Mouse (Mus musculus) lung, adult 18-20 months (tissue): Measurements from ENCODE around the gene Serpina16.
"Not testable (repeated sequence)": the region's sequence is repeated elsewhere in the genome, so short reads cannot be mapped to it uniquely, and the experiment has no call there.

ENCODE experiments used
- DNase-seq, 2 experiments: peaks; one replicate each; pipeline ENCODE4 v3.0.0; 2022; ENCODE audit warnings: mixed read lengths in 2 of 2

Gene Serpina16

DNA sequence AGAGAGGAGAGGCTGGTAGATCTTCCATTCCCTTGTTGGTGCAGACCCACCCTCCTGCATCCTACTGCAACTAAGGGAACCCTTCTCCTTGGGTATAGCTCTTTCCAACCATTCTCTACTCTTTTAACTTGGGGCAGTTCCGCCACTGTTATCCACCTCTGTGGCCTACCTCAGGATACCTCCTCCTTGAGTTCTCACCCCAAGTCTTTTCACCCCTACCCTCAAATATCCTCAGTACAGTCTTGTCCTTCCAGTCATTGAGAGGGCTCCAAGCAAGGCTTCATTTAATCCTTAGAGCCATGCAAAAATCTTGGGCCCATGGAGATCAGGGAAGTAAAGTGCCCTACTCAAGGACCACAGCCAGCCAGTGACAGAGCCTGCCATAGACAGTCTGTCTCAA is at the start of gene Serpina16:
Gene Serpina16 (minus strand): TSS at position 101 of the 400 bp plus-strand sequence.
- no peak for DNase-seq

DNA sequence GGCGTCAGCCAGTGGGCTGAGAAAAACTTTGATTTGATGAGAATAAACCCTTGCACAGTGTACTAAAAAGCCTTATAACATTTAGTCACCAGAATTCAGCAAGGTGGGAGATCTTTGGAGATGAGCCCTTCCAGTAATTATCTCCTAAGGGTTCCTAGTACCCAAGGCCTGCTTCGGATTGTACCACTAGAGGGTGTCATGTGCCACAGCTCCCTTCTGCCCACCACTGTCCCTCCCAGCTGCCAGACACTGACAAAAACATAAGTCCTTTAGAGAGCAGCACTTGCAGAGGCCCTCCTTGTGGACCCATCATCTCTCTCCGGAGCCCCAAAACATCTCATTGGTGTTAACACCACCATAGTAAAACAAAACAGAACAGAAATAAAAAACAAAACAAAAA is 35.6 kb upstream of the Serpina16 start:
- peak in 1 of 2 experiments; percentile 5 for DNase-seq

DNA sequence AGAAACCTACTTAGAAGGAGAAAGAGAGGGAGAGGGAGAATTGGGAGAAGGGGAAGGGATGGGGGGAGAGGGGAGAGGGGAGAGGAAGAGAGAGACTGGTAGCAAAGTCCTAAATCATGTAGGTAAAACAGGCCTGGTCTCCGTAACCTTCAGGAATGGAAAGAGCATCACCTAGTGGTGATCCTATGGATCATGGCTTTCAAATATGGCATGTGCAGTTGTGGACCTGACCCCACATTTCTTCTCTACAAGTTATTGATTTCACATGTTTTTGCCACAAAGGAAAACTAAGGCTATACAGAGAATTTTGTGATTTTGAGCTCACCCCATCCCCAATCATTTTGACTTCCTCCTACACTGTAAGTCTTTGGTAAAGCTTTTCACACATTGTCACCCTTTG is 34.5 kb upstream of the Serpina16 start:
- DNase-seq, result no peak

DNA sequence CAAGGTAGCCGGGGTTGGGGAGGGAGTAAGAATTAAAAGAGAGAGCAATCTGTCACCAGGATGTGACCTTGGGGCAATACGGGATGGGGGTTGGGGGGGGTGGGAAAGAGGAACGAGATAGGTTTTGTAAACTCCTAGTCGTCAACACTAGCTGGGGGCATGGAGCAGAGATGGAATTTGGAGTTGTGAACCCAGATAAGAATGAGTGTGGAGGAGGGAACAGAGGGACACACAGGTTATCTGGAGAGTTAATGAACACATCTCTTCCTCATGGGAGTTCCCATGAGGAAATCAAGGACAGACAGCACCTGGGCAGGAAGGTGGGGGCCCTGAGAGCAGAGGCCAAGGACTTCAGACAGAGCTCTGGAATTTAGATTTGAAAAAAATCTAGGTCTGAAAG is 30.2 kb upstream of the Serpina16 start:
- no peak for DNase-seq

DNA sequence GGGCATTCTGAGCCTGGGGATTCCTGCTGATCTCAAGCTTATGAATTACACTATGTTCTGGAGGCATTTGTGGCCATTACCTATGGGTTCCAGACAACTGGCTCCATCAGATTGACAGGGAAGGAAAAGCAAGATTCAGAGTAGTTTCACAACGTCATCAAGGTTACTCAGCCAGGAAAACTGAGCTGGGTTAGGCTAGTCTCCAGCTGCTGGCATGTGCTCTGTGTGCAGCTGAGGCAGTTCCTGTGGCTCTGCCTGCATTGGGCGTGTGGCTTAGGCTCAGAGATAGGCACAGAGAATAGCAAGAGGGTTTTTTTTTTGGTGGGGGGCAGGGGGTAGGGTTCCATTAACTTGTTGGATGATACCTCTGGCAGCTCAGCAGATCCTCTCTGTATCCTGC is 29.6 kb upstream of the Serpina16 start:
- no peak for DNase-seq

DNA sequence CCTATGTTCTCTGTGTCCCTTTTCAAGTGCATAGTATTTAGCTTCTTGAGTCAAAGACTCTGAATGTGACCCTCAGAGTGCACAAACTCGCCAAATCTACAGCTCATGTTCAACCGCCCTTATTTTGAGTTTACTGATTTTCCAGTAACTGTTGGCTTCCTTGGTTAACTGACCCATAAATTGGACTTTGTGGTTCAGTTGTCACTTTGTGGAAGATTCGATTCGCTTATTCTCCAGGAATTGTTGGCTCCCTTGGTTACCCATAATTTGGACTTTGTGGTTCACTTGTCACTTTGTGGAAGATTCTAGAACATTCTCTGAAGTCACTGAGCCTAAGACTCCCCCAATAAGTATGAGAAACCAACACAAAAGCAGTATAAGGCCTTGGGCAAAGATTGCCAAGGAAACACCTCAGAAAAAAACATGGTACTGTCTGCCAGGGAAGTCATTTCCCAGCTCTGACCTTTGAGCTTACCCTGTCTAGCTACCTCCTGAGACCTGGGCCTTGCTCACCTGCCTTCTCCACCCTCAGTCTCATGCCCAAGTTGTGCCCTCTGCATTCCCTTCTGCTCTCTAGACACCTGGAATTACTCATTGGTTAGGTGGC is 24.3 kb upstream of the Serpina16 start:
- no peak for DNase-seq

DNA sequence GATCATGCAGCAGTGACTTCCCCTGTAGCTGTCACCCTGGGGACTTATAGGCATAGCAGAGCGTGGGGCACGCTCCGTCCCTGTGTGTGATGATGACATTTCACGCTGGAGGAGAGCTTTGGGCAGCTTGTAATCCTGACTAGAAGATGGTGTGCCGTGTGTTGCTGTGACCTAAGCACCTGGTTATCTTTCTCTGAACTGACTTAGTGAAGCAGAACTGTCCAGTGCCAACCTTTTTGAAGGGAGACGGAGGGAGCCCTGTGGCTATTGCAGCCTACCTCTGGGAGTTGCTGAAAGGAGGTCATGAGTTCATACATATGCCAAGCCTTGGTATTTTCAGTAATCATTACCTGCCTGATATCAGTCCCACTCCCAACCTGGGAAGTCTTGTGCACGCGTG is 19.5 kb upstream of the Serpina16 start, which contains the start of gene Serpina1f:
Gene Serpina1f (minus strand): TSS at position 101 of the 400 bp plus-strand sequence.
- DNase-seq, result no peak

DNA sequence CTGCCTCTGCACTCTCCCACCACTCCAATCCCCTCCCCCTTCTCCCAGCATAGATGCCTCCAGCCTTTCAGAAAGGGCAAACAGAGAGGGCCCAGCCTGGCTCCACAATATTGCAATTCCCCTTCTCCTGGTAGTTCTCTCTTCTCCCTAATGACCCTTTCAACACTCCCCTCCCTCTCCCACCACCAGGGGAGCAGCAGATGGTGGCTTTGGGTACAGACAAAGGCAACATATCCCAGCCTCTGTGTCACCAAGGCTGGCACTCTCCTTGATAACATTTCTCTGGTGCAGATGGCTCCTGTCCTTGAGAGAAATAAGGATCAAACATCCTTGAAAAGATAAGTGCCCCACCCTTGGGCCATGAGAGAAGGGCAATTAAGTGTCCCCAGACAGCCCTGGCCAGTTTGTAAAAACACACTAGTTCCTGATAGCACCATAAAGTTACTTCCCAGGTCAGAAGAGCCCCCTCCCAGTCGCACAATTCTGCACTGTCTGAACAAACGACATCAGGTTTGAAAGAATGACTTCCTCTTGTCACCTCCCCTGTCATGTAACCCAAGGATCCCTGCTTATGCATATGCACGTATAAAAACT is 12.4 kb upstream of the Serpina16 start:
- DNase-seq, result no peak

DNA sequence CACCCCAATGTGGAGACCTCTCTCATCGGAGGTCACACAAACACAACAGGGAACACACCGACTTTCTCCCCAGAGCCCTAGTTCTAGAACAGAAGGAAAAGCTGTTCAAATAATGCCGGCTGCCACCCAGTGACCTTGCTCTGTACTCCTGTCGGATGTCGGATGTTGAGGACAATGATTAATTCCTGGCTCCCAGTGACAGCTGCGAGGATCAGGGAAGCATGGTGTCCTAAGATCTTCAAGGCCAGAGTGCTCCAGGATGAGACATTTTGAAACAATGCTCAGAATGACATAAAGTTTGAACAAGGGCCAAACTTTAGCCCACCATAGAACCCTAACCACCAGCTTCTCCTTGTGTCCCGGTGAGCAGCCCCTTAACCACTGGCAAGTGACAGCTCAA is 11.1 kb upstream of the Serpina16 start:
- DNase-seq, result no peak

DNA sequence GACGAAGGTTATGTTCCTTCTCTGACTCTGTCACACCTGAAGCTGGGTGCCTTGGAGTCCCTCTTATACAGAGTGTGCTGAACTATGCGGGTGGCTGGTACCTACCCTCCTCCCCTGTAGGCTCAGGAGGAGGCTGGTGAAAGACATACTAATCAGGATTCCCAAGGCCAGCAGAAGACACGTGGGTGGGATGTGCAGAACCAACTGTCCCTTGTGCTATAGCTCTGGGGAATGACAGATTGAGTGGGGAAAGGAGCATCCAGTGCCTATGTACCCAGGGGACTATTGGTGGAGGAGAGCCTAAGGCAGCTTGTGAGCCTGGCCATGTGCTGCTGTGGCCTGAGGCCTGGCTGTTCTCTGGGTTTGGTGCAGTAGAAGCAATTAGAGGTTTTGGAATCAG is 10.1 kb upstream of the Serpina16 start:
- no peak for DNase-seq

DNA sequence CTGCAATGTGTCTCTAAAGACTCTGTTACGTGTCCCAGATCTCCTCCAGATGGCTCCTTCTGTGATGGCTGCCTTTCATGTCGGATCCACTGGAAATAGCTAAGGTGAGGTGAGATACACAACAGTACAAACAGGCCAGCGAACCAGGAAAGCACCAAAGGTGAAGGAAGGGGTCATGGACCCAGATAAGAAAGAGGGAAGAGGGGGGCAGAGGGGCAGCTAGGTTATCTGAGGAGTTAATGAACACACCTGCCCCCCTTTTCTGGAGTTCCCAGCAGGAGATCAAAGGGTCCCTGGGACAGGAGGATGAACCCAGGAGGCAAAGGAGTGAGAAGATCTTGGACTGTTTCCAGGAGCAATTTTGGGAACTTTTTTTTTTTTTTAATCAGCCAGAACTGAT is 9.4 kb upstream of the Serpina16 start:
- no peak for DNase-seq

DNA sequence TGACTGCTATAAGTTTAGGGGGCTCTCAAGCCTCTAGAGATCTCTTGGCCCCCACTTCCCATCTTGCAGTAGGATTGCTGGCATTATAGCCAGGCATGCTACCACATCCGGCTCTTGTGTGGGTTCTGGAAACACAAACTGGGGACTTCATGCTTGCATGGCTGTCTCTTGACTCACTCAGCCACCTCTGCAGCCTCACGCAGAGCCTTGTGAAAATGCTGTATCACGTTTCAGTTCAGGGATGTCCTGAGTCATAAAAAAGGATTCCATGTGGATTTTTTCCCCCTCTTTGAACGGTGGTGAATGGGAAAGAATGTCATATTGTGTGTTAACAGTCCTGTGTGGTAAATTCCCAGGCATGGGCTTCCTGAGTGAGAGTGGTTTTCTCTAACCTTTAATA is 7.8 kb upstream of the Serpina16 start:
- no peak for DNase-seq

DNA sequence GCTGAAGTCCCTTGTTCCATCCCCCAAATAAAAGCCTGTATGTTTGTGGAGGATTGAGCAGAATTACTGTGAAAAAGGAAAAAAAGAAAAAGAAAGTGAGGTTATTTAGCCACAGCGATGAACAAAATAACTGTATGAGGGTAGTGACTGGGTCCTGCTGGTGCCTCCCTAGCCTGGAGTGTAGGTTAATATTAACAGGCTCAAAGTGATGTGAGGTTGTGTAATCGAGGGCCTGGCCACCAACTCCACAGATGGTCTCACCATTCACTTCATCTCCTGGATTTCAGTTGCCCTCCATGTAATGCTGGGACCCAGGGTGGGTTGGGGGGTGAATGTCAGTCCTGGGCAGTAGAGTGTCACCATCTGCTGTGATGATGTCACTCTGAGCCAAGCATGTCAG is 5.8 kb upstream of the Serpina16 start:
- DNase-seq, result no peak

DNA sequence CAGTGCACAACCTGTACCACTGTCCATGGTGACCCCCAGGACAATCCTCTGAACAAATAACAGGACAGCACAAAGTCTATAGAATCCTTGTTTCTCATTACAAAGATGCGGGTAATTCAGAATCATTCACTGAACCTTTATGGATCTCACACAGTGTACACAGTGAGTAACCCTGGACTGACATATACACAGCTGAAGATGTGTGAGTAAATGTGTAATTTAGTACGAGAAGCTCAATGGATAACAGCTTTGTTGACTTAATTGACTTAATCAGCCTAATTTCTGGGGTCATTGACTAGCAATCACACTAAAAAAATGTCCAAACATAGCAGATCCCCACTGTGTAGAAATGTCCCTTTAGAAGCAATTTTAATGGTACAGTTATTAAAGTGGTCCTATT is 5.2 kb upstream of the Serpina16 start:
- DNase-seq, result no peak

DNA sequence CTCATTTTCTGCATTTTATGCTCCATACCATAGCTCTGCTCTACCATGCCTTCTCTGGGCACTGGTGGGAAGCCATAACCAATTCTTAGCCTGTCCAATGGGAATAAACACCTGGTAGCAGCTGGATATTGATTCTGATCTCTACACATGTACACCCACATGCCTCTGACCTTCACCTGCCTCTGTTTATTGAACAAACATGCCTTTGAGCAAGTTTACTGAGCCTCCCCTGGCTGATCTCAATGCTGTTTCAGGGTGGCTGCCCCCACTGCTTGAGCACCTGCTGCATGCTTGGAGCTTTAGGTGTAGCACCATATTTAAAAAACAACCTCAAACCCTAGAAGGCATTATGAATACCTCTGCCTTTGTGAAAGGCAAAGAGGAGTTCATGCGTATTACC is 3.9 kb upstream of the Serpina16 start:
- DNase-seq, result not testable (repeated sequence)

DNA sequence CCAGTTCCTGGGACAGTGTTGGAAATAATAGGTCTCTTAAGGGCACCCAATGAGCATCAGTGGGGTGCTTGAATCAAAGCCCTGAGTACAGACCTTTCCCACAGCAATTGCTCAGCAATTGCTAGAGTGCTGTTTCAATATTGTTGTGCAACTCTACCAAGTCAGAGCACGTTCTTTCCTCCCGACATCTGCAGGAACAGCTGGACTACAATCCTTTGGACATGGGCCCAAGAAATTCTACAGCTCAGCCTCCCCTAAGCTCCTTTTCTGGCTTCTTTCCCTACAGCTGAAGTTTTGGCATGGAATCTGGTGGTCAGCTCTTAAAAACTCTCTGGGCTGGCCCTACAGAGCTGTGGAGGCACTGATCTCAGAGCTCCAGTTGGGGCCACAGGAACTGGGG is 2.8 kb downstream of the Serpina16 start:
- DNase-seq, result peak; percentile 20 to 56

DNA sequence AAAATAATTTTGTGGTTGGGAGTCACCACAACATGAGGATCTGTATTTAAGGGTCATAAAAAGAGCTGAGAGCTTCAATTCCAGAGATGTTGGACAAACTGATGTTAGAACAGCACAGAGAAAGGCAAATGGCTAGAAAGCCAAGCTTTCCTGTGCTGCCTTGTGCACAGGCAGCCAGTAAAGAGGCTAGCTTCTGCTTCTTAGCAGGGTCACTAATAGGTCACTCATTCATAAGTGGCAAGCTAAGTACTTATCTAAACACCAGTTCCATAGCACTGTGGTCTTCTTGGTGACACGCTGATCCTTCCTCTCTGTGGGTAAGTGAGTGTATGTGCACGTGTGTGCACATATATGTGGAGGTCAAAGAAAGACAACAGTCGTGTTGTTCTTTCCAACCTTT is 4.5 kb downstream of the Serpina16 start:
- no peak for DNase-seq

DNA sequence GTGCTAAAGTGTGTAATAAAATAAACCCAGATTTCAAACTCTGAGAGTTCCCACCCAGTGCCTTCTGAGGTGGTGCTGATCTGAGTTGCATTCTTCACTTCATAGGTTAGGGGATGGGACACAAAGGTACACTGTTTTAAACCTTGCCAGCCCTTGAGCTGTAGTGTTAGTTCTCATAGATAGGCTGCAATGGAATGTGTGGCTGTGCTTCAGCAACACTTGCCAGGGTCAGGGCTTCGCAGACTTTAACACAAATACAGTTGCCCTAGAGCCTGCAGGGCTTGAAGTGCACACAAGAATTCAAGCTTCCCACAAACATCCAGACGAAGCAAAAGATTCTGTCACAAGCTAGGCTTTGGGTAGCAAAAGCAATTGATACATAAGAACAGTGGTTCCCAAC is 5.0 kb downstream of the Serpina16 start:
- DNase-seq, result peak in 1 of 2 experiments; percentile 20

DNA sequence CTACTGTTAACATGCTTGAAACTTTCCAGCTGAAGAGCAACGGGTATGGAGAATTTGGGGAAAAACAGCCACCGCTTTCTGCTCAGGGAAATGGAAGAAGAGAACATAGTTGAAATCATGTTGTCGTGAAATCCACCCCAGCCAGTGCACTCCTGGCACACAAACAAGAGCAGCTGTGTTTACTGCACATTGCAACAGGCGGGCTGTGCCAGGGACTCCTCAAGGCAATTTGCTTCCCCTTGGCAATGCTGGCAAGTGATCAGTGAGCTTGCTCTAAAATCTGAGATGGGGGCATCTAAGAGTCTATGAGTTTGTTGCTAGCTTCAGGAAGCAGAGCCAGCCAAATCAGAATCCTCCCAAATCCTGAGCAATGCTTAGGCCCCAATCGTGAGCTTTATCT is 5.6 kb downstream of the Serpina16 start:
- DNase-seq, result peak; percentile 39 to 43

DNA sequence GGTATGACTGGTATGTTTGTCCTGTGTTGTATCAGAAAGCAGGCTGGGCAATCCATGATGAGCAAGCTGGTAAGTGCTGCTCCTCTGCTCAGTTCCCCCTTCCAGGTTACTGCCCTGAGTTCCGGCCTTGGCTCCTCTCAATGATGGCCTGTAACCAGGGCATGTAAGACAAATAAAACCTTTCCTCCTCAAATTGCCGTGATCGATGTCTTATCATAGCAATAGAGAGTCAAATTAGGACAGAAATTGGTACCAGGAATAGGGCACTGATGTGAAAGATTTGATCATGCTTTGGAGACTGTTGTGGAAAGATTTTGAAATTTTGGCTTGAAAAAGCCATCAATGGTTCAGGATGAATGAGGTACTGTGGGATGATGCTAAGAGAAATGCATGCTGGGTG is 10.7 kb downstream of the Serpina16 start:
- DNase-seq, result no peak

DNA sequence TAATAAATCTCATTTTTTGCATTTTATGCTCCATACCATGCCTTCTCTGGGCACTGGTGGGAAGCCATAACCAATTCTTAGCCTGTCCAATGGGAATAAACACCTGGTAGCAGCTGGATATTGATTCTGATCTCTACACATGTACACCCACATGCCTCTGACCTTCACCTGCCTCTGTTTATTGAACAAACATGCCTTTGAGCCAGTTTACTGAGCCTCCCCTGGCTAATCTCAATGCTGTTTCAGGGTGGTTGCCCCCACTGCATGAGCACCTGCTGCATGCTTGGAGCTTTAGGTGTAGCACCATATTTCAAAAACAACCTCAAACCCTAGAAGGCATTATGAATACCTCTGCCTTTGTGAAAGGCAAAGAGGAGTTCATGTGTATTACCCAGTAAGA is 13.9 kb downstream of the Serpina16 start:
- DNase-seq, result not testable (repeated sequence)

DNA sequence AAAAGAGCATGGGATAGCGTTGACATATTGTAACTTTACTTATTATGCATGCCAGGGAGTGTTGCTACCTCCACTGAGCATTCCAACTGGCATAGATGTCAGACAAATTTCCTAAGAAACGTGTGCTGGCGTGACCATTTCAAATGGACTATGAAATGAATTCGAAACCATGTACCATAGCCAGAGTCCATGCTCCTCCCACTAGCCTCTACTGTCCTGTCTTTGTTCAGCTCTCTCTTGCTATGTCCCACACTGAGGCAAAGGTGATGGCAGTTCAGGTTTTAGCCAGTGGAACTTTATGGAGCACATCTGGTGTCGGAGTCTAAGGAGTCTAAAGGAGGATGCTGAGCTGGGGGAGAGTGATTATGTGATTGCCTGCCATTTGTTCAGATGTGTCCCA is 15.9 kb downstream of the Serpina16 start:
- DNase-seq, result no peak

DNA sequence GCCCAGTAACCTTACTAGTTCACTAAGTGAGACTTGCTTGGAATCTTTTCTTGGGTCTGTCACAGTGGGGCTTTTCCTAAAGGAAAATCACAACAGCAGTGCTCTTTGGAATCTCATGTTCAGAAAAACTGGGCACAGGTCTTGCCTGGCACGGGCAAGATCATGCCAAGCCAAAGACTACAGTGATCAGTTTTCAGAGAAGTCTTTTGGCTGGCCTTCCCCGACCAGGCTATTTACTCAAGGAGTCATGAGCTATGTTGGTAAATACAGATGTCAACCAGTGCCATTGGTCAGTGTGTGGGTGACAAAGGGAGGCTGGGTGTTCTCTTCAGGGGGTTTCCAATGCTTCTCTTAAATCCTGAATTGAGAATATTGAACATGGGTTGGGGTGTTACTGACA is 16.8 kb downstream of the Serpina16 start:
- DNase-seq, result no peak

DNA sequence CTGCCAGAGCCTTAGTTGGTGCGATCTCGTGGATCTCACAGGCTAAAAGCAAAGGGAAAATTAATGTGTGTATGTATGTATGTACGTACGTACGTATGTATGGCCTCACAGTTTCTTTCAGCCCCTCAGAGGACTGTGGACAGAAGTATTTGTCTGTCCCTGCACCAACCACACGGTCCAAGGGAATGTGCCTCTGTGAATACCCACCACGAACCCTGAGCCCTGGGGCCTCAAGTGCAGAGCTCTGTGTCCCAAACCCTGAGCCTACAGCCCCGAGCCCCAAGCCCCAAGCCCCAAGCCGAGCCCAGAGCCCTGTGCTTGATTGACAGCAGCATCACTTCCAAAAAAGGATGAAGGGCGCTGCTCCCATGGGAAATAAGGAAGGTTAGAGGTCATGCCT is 17.9 kb downstream of the Serpina16 start:
- DNase-seq, result no peak
